Mouse (Mus musculus) testis, adult 2 months (tissue): Measurements from ENCODE around the gene H2al1m.

Experiments
- CTCF ChIP-seq: fragments of 200-500 bp; IDR thresholded peaks from 2 replicates; pipeline ENCODE4 v1.5.1; 2012; ENCODE audit warnings: low read depth, mild to moderate bottlenecking, inconsistent platforms, low read length, moderate library complexity; ENCODE audit not compliant: control insufficient read depth, insufficient read depth, insufficient replicate concordance
- POLR2A ChIP-seq: fragments of 200-500 bp; IDR thresholded peaks from 2 replicates; pipeline ENCODE4 v1.6.1; 2012; ENCODE audit warnings: low read depth, mild to moderate bottlenecking, inconsistent platforms, low read length, moderate library complexity; ENCODE audit not compliant: control insufficient read depth

DNA sequence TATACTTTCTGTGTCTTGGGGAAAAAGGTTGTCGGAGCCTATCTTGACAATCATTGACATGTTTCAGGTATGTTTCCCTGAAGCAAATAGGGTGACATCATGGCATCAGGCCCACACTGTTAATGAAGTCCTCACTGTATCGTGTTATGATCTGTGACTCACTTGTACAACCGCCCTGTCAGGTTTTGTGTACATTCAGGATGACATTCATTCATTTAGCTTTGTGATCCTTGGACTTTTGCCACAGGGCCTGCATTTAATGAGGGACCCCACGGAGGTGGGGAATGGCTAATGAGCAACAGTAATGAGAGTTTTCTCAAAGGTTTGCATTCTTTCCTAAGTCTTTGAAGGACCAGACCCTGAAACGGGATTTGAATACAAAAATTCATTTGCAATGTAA lies 34.7 kb upstream of the H2al1m start:
- TF ChIP-seq CTCF (no peak), POLR2A (no peak)
